17 mouse cellular contexts compared by ENCODE assay signal in the genomic region with DNA sequence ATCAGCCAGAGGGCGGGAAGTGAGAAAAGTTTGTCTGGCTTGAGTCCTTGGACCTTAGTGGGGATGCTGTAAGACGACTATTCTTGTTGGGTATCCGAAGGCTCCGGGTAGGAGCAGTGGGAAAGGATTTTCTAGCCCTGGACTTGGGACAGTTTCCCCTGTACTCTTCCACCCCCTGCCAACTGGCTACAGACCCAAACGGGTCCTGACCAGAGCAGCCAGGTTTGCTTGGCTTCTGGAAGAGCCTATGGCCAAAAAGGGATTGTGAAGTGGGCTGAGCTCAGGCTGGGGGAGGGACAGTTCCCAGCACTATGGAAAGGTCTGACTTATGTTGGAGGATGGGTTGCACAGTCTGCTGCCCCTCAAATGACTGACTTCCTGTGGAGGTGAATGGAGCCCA. TPM values are rescaled to one million over a fixed set of nuclear protein-coding genes. Genes with fewer than 3 reads are reported as not detected.
DNase-seq lines count a peak whose midpoint lies in the region; ATAC-seq and TF ChIP-seq lines count a peak whose summit lies in the region.
"Had no signal": no experiment of that assay in that cellular context is flagged by ENCODE, and none has a peak within 500 bp of the region (broad histone marks: within the 10 kb centered on the region; RNA-seq: fewer than 3 reads in every experiment).

No protein-coding gene starts in this region.

- intact Hi-C loops in heart, postnatal 25 days (cut with DNase I): loop anchor here (2.0 kb wide), 1 partner anchor 17 kb away; no protein-coding TSS in a partner anchor

- peak; percentile 94 for DNase-seq in heart, adult 11 months
- DNase-seq in heart, postnatal 25 days (ENCODE audit: low spot score): no peak
- DNase-seq in midbrain, postnatal 0 days (ENCODE audit: low spot score): peak; percentile 42
- DNase-seq in midbrain, embryonic 11.5 days (ENCODE audit: low spot score, missing footprints): no peak
- DNase-seq in frontal cortex, adult 2 months (ENCODE audit: extremely low spot score in 1 of 2, low spot score in 1 of 2): no peak
- DNase-seq: cerebellum, adult 9-10 months; thymus, postnatal 36 days had no signal

- no peaks in the 10 kb centered on the region for H3K4me1 ChIP-seq in midbrain, postnatal 0 days (ENCODE audit: insufficient read depth, low read length)
- H3K4me1 ChIP-seq in midbrain, embryonic 11.5 days (ENCODE audit: control insufficient read depth, insufficient read depth, low read length): no peaks in the 10 kb centered on the region
- H3K4me1 ChIP-seq in heart, embryonic 14.5 days (ENCODE audit: control insufficient read depth in 2 of 2, insufficient read depth in 2 of 2, low read length in 2 of 2): peaks cover 19 to 45% of the 10 kb centered on the region in 2 experiments
- H3K4me1 ChIP-seq: embryonic facial prominence, embryonic 13.5 days; forebrain, embryonic 13.5 days had no signal

- no peaks in the 10 kb centered on the region for H3K36me3 ChIP-seq in midbrain, postnatal 0 days (ENCODE audit: insufficient read depth, low read length)
- no peaks in the 10 kb centered on the region for H3K36me3 ChIP-seq in midbrain, embryonic 11.5 days (ENCODE audit: control insufficient read depth, insufficient read depth, low read length)
- H3K36me3 ChIP-seq in heart, embryonic 14.5 days (ENCODE audit: control insufficient read depth, insufficient read depth, low read length): peaks cover 23% of the 10 kb centered on the region
- H3K36me3 ChIP-seq: embryonic facial prominence, embryonic 13.5 days; limb, embryonic 13.5 days; midbrain, embryonic 10.5 days had no signal

- H3K4me2 ChIP-seq in midbrain, postnatal 0 days (ENCODE audit: low read depth, low read length, poor library complexity, severe bottlenecking): no peak overlapping the region
- no peak overlapping the region for H3K4me2 ChIP-seq in midbrain, embryonic 11.5 days
- peak overlapping the region; percentile 66 for H3K4me2 ChIP-seq in heart, embryonic 14.5 days (ENCODE audit: low read length)
- H3K4me2 ChIP-seq: embryonic facial prominence, embryonic 13.5 days; forebrain, embryonic 13.5 days; limb, embryonic 13.5 days had no signal

- H3K27me3 ChIP-seq in midbrain, postnatal 0 days (ENCODE audit: insufficient read depth, low read length): no peaks in the 10 kb centered on the region
- H3K27me3 ChIP-seq in midbrain, embryonic 11.5 days (ENCODE audit: control insufficient read depth, insufficient read depth, low read length): no peaks in the 10 kb centered on the region
- no peaks in the 10 kb centered on the region for H3K27me3 ChIP-seq in heart, embryonic 14.5 days (ENCODE audit: control insufficient read depth, insufficient read depth, low read length)
- H3K27me3 ChIP-seq: forebrain, embryonic 13.5 days had no signal

- no peak for ATAC-seq in midbrain, postnatal 0 days (ENCODE audit: low FRiP score)
- ATAC-seq in midbrain, embryonic 11.5 days (ENCODE audit: low FRiP score): no peak
- no peak for ATAC-seq in heart, embryonic 14.5 days (ENCODE audit: insufficient number of reproducible peaks, insufficient read depth, low FRiP score, low read depth)
- no peak for ATAC-seq in erythroblast, adult 5-6 weeks (replicated peaks; ENCODE audit: low FRiP score, poor library complexity, severe bottlenecking)
- ATAC-seq: forebrain, embryonic 13.5 days; lung, postnatal 0 days had no signal

- TF ChIP-seq CTCF in midbrain, postnatal 0 days (IDR thresholded peaks at IDR 0.05): no peak

- H3K9me3 ChIP-seq in midbrain, postnatal 0 days (ENCODE audit: low read length): no peaks in the 10 kb centered on the region
- H3K9me3 ChIP-seq in midbrain, embryonic 11.5 days (ENCODE audit: control insufficient read depth, low read length): no peaks in the 10 kb centered on the region
- H3K9me3 ChIP-seq in heart, embryonic 14.5 days (ENCODE audit: control insufficient read depth, low read length): no peaks in the 10 kb centered on the region
- H3K9me3 ChIP-seq: embryonic facial prominence, embryonic 13.5 days; forebrain, embryonic 13.5 days; limb, embryonic 13.5 days; midbrain, embryonic 10.5 days had no signal

- H3K27ac ChIP-seq in midbrain, postnatal 0 days (ENCODE audit: low read depth, low read length): no peak overlapping the region
- no peak overlapping the region for H3K27ac ChIP-seq in midbrain, embryonic 11.5 days (ENCODE audit: low read depth, low read length)
- peak overlapping the region; percentile 91 to 95 for H3K27ac ChIP-seq in heart, embryonic 14.5 days (replicated peaks in 1 of 2; ENCODE audit: control insufficient read depth in 1 of 2, insufficient read depth in 1 of 2, low read depth in 2 of 2, low read length in 2 of 2)
- H3K27ac ChIP-seq: embryonic facial prominence, embryonic 13.5 days; forebrain, embryonic 13.5 days; kidney, postnatal 0 days; limb, embryonic 13.5 days; midbrain, embryonic 10.5 days had no signal

- H3K9ac ChIP-seq in midbrain, postnatal 0 days (replicated peaks; ENCODE audit: low read length, poor library complexity, severe bottlenecking): no peak overlapping the region
- no peak overlapping the region for H3K9ac ChIP-seq in midbrain, embryonic 11.5 days (ENCODE audit: low read length)
- peak overlapping the region; percentile 82 for H3K9ac ChIP-seq in heart, embryonic 14.5 days (ENCODE audit: low read length)
- H3K9ac ChIP-seq: embryonic facial prominence, embryonic 13.5 days; forebrain, embryonic 13.5 days; limb, embryonic 13.5 days had no signal

- 73% methylated on average over 5 of the region's 5 CpGs for WGBS in midbrain, postnatal 0 days
- WGBS in midbrain, embryonic 11.5 days: 77% methylated on average over 5 of the region's 5 CpGs
- WGBS in heart, embryonic 14.5 days: 21% methylated on average over 5 of the region's 5 CpGs

- H3K4me3 ChIP-seq in midbrain, postnatal 0 days (ENCODE audit: low read depth, low read length): no peak overlapping the region
- H3K4me3 ChIP-seq in midbrain, embryonic 11.5 days (ENCODE audit: low read depth, low read length): no peak overlapping the region
- H3K4me3 ChIP-seq in heart, embryonic 14.5 days (ENCODE audit: control insufficient read depth in 1 of 2, insufficient read depth in 1 of 2, low read depth in 1 of 2, low read length in 2 of 2): peak overlapping the region; percentile 49 to 54
- H3K4me3 ChIP-seq: embryonic facial prominence, embryonic 13.5 days; forebrain, embryonic 13.5 days; limb, embryonic 13.5 days; midbrain, embryonic 10.5 days had no signal

RNA-seq across cellular contexts. Expression of a gene that starts 2.0 kb away (rescaled TPM):
- 100 to 1,000 TPM; 101 to 115 TPM for total RNA-seq in heart, postnatal 25 days (2021)
- total RNA-seq in midbrain, postnatal 0 days (2014; rRNA removed): 0.16 and 0.33 TPM in 2 replicates
- polyA plus RNA-seq in midbrain, postnatal 0 days (2015; fragmentation: Nextera tagmentation; extraction: Ambion mirVana): 0.16 and 0.26 TPM in 2 replicates
- 0.11 and 0.26 TPM in 2 replicates for polyA plus RNA-seq in midbrain, embryonic 11.5 days (2014; fragmentation: Nextera tagmentation; extraction: Ambion mirVana)
- 22.8 and 25.3 TPM in 2 replicates for polyA plus RNA-seq in heart, embryonic 14.5 days (2014; fragmentation: Nextera tagmentation; extraction: Ambion mirVana)
- total RNA-seq in erythroblast, adult 5-6 weeks (2015; ENCODE audit: low replicate concordance): not detected in 2 replicates
- 0.14 TPM in 1 of 2 replicates, not detected in the other for total RNA-seq in erythroblast, adult 5-6 weeks (2017; ENCODE audit: low replicate concordance)
- 0.59 and 0.60 TPM in 2 replicates for polyA plus RNA-seq in frontal cortex, adult 2 months (2012; rRNA removed)
- polyA plus RNA-seq: forebrain, embryonic 13.5 days had no signal

RNA-seq across cellular contexts. Expression of a gene that starts 55.2 kb away (rescaled TPM):
- under 1 TPM; 0.10 to 0.11 TPM for total RNA-seq in heart, postnatal 25 days (2021)
- 0.14 and 0.33 TPM in 2 replicates for total RNA-seq in midbrain, postnatal 0 days (2014; rRNA removed)
- 0.06 and 0.10 TPM in 2 replicates for polyA plus RNA-seq in midbrain, postnatal 0 days (2015; fragmentation: Nextera tagmentation; extraction: Ambion mirVana)
- polyA plus RNA-seq in midbrain, embryonic 11.5 days (2014; fragmentation: Nextera tagmentation; extraction: Ambion mirVana): 0.06 and 0.07 TPM in 2 replicates
- 0.07 and 0.11 TPM in 2 replicates for polyA plus RNA-seq in heart, embryonic 14.5 days (2014; fragmentation: Nextera tagmentation; extraction: Ambion mirVana)
- 0.84 TPM in 1 of 2 replicates, not detected in the other for total RNA-seq in erythroblast, adult 5-6 weeks (2015; ENCODE audit: low replicate concordance)
- 0.26 TPM in 1 of 2 replicates, not detected in the other for total RNA-seq in erythroblast, adult 5-6 weeks (2017; ENCODE audit: low replicate concordance)
- 0.34 and 0.42 TPM in 2 replicates for polyA plus RNA-seq in frontal cortex, adult 2 months (2012; rRNA removed)
- total RNA-seq: granulocyte monocyte progenitor cell, adult 5-6 weeks; layer of hippocampus, postnatal 14 days had no signal
- polyA plus RNA-seq: embryonic facial prominence, embryonic 13.5 days; forebrain, embryonic 13.5 days; midbrain, embryonic 10.5 days had no signal

Comparison
In these comparisons a context has a peak if more than half of its experiments do, and no peak if none do; other contexts are left out.
1. DNase-seq: peak in heart, adult 11 months (single experiment) and midbrain, postnatal 0 days (single experiment); none in heart, postnatal 25 days (single experiment), midbrain, embryonic 11.5 days (single experiment) and frontal cortex, adult 2 months (0 of 2).
2. H3K27ac ChIP-seq: peak in heart, embryonic 14.5 days (2 of 2); none in midbrain, postnatal 0 days (single experiment) and midbrain, embryonic 11.5 days (single experiment).
3. H3K4me3 ChIP-seq: peak in heart, embryonic 14.5 days (2 of 2); none in midbrain, postnatal 0 days (single experiment) and midbrain, embryonic 11.5 days (single experiment).
4. RNA of a gene that starts 2.0 kb away (polyA plus RNA-seq): 22.8 to 25.3 TPM in heart, embryonic 14.5 days; 0.59 to 0.60 TPM in frontal cortex, adult 2 months, 0.16 to 0.26 TPM in midbrain, postnatal 0 days and 0.11 to 0.26 TPM in midbrain, embryonic 11.5 days; every median in the first group is over 10 times any median in the second.